Mouse (Mus musculus) liver (tissue): ENCODE data around the gene Asb5.
"Not testable (repeated sequence)": the region's sequence is repeated elsewhere in the genome, so short reads cannot be mapped to it uniquely, and the experiment has no call there.

Source experiments
- DNase-seq: peaks from one replicate; pipeline ENCODE4 v3.0.0-alpha.2; 2020; ENCODE audit warnings: mixed read lengths

Gene Asb5

DNA sequence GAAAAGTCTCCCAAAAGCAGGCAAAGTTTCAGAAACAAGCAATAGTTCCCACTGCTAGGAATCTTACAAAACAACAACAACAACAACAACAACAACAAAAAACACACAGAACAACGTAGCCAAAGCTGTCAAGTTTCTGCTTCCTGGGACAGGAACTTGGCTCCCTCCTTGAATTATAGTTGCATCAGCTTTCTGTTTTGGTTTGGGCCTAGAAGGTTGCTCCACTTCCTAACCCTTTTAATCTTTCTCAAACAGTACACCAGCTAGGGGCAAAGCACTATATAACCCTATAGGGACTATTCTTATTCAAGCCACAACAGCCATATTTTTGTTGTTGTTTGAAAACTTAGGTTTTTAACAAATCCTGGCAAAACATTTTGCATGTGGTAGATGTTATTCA, 12.0 kb downstream of the Asb5 start:
- DNase-seq, result no peak

GRCm38 (mm10) chr8:54548383-54548782, 19.0 kb downstream of the Asb5 start:
- DNase-seq, result no peak

DNA sequence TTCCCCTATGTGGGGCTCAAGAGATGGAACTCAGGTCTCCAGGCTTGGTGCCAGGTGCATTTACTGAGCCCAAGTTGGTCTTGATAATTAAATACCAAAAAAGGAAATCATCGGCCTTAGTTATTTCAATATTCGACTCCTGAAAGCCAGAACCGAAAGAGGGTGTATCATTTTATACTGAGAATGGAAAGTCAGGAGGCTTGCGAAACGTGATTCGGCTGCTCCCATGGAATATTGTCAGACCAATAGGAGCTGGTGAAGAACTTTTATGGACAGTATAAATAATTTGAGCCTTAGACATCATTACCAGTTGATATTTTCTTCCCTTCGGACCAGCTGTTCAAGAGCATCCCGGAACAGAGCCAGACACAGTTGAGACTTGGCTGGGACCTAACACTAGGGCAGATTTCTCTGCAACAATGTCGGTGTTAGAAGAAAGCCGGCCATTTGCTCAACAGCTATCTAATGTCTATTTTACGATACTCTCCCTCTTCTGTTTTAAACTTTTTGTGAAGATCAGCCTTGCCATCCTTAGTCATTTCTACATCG, 20.7 kb downstream of the Asb5 start:
- no peak for DNase-seq

DNA sequence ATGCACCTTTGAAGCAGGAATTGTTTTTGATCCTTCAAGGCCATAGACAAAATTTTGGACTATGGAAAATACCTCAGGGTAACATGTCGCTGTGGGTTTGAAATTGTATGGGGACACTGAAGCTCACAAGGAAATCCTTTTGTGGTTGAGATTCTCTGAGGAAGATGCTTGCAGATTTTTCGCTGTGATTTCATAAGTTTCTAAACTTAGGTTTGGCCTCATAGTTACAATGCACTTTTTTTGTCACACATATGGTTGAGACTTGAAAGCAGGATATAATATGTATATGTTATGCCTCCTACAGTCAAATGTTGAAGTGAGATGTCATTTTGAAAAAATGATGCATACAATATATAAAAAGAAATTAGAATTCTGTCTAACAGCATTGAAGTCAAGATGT, 25.5 kb downstream of the Asb5 start:
- DNase-seq, result no peak

DNA sequence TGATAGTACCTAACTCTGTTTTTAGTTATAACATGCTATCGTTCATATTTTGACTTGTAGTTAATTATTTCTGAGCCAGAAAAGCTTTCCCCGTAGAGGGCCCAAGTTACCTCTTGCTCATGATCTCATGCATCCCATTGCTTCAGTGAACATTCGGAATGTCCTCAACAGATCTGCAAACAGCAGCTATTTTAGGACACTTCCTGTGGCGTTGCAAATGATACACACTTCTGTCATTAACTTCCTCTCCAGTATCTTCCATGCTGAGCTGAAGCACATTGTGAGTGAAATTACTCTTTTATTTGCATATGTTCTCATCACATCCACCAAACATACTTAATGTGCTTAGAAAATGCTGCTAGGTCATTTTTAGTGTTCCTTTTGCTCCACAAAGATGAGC, 32.8 kb downstream of the Asb5 start:
- DNase-seq, result no peak

GRCm38 (mm10) chr8:54565181-54565580, 35.8 kb downstream of the Asb5 start:
- DNase-seq, result no peak

GRCm38 (mm10) chr8:54565603-54566260, 36.4 kb downstream of the Asb5 start:
- no peak for DNase-seq

DNA sequence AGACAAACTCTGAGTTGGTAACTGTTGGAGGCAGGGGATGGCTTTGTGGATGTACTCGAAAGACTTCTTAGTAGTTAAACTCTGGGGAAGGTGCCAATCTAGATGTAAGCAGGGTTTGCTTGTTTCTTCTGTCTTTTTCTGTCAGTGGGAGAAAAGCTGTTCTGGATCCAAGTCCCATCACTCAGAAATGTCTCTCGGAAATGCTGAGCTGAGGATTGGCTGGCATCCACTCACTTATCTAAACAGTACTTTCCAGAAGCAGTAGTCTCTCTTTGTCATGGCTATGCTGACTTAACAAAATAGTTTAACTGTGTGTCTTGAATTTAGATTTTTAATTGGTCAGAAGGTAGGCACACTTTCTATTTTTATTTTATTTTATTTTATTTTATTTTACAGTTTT, 37.8 kb downstream of the Asb5 start:
- DNase-seq, result no peak

DNA sequence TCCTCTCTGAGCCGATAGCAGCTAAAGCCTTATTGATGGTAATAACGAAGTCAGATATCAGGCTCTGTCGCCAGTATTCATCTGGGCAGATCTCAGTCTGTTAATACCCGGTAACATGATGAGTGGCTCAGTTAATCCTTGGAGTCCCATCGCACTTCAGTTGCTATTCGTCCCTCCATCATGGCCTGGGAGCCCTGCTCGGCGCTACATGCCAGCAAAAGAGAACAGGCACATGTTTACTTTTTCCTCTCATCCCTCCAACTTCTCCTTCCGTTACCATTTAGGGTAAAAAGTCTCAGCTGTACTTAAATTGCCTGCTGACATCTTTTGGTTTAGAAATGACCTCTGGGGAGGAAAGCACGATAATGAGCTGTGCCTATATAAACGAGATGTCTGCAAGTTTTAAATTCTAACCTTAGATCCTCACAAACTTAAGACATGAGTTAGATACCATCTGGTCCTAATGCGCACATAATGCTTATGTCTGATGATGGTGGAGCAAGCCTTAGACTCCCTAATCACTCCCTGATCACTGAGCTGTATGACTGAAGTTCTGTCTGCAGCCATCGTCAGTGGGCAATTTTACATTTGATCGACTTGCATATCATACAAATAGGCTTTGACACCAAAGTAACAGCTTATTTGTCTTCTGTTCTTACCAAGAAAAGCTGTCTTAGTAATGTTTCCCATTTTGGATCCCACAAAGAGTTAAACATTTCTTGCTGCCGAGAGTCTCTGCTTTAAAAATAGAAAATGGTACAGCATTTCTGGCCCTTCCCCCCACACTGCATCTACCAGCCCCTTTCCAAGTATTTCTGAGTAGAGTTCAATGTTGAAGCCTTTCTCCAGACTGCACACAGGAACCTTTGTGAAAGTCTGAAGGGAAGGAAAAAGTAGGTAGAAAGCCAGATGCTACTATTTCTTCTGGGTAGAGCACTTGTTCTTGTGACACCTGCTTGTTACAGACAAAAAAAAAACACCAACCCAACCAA, 41.5 kb downstream of the Asb5 start:
- DNase-seq, result no peak

DNA sequence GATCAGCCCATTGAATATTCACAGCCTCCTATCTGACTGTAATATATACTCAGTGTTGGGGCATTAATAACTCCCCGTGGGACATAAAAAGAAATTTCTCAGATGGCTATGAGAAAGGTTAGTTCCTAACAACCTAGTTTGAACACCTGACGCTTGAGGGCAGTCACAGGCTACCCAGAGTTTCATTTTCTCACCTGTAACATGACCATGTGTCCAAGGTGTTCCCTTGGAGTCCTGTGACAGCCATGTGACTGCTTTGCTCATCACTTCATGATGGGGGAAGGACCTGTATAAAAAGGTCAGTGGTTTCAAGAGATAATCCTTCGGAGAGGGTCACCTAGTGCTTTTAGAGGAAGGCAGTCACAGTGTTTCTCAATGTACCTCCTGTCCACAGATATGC, 52.1 kb downstream of the Asb5 start:
- DNase-seq, result no peak

DNA sequence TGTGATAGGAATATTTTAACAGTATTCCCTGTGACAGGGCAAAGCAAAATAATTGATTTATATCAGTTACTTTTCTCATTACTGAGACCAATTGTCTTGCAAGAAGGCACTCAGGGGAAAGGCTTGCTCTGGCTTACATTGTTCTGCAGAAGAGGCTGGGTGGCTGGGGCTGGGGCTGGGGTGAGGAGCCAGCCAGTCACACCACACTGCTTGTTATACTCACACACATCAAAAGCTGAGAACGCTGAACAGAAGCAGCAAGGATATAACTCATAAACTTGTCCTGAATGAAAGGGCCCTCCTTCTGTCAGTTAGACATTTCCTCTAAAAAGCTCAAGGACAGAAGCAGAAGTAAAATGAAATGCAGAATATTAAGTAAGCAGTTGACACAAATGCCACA, 53.5 kb downstream of the Asb5 start:
- DNase-seq, result no peak

DNA sequence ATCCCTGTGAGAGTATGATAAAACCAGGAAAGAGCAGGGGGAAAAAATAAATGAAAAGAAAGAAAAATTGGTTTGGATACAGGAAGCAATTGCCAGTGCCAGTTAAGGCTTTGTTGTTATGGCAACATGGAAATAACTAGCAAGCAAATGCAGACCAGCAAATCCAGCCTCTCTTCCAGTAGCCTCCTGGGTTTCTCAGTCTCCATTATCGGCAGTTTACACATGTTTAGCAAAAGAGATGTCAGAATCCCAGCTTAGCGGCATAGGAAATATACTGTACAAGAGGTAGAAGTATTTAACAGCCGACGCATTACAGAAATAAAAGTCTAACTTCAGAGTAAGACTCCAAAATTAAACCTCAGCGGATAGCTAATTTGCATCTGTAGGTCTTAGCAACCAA, 65.3 kb downstream of the Asb5 start:
- no peak for DNase-seq

DNA sequence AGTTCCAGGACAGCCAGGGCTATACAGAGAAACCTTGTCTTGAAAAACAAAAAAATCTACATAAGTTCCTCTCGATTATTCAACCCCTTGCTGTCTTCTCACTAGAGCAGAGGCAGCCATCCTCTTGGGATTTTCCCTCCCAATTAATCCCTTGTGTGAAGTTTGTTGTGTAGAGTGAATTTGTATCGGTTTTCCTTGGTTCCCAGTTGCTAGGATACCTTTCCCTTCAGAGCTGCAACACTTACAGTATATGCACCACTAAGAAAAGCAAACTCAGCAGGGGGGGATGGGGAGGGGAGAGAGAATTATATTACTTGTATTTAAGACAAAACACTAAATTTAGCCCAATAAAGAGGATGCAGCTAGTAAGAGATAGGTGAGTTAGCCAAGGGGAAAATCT, 66.7 kb downstream of the Asb5 start:
- DNase-seq, result no peak

- DNase-seq, result no peak
Measured at GRCm38 (mm10) chr8:54596940-54597339, 67.6 kb downstream of the Asb5 start.

- no peak for DNase-seq
Measured at GRCm38 (mm10) chr8:54597386-54597785, 68.0 kb downstream of the Asb5 start.

DNA sequence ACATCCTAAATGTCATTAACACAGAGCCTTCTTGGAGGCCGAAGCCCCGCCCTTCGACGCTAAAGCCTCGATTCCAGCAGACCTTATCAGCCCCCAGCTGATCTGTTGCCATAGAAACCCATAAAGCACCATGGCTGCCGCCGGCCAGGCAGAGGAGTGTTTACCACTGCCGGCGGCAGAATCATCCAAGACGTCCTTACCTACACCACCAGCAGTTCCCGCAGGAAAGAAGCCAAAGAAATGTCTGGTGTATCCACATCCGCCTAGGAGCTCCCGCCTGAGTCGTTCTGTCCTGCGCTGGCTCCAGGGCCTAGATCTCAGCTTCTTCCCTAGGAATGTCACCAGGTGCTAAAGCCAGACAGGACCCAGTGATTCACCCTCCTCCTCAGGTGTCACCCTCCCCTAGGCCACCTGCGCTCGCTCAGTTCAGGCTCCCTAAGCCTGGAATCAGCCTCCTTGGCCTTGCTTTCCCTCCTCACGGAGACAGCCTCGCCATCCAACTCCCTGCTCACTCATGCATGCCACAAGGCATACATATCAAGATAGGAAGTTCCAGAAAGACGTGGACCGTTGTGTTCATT, 71.4 kb downstream of the Asb5 start, which contains the start of gene Spata4:
Gene Spata4 (plus strand): TSS at position 111 of the 581 bp plus-strand sequence.
- DNase-seq, result peak; percentile 60

- DNase-seq, result no peak
Measured at GRCm38 (mm10) chr8:54603440-54603839, 74.1 kb downstream of the Asb5 start.

DNA sequence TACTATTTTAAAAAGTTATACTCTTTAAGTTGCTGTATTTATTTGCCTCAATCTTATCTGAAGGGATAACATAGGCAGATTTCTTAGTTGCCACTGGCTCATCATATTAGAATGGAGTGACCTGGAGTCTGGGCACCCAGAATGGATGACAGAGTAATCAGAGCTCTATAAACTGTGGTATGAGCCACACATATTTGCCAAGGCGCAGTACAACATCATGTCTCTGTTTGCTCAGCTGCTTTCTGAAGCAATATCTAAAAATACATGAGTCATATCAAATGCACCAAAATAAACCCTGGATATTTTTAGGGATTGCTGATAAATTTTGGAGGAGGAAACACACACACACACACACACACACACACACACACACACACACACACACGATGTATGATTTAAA, 80.0 kb downstream of the Asb5 start:
- no peak for DNase-seq

- no peak for DNase-seq
Measured at GRCm38 (mm10) chr8:54610238-54610637, 80.9 kb downstream of the Asb5 start.

DNA sequence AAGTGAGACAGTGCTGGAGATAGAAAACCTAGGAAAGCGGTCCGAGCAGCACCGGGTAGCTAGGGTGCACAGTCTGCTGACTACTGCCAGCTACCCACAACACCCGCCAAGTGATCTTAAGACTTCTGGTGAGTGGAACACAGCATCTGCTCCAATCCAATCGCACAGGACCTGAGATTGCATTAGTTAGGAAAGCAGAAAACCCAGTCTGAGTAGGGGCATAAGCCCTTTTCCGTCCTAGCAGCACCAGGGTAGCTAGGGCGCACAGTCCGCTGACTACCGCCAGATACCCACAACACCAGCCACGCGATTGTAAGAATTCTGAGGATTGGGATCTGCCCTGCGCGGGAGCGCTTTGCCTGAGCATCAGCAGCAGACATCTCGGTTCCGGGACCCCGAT, 87.3 kb downstream of the Asb5 start:
- not testable (repeated sequence) for DNase-seq
